Mouse (Mus musculus): Measurements from ENCODE around the gene D430041D05Rik. TPM values are rescaled to one million over a fixed set of nuclear protein-coding genes. Genes with fewer than 3 reads are reported as not detected.

The D430041D05Rik gene
- polyA plus RNA-seq, 1 experiment = not detected

GRCm38 (mm10) chr2:104313246-104313645, 97.6 kb downstream of the D430041D05Rik start:
- H3K4me1 ChIP-seq (ENCODE audit: control insufficient read depth, insufficient read depth, low read length) = no peaks in the 10 kb centered on the region
- no peak overlapping the region for H3K27ac ChIP-seq (ENCODE audit: insufficient read depth, low read length)
- TF ChIP-seq POLR2A (IDR thresholded peaks at IDR 0.05; ENCODE audit: low read depth, low read length) = no peak
- TF ChIP-seq CTCF (IDR thresholded peaks at IDR 0.05; ENCODE audit: borderline replicate concordance, insufficient read depth, low read length) = no peak
- no peak overlapping the region for H3K4me3 ChIP-seq (ENCODE audit: insufficient read depth, low read length)

GRCm38 (mm10) chr2:104307102-104307501, 103.7 kb downstream of the D430041D05Rik start:
- H3K27ac ChIP-seq (ENCODE audit: insufficient read depth, low read length) = no peak overlapping the region
- TF ChIP-seq CTCF (IDR thresholded peaks at IDR 0.05; ENCODE audit: borderline replicate concordance, insufficient read depth, low read length) (no peak), POLR2A (IDR thresholded peaks at IDR 0.05; ENCODE audit: low read depth, low read length) (no peak)

GRCm38 (mm10) chr2:104305722-104306121, 105.1 kb downstream of the D430041D05Rik start:
- H3K4me1 ChIP-seq (ENCODE audit: control insufficient read depth, insufficient read depth, low read length) = no peaks in the 10 kb centered on the region
- H3K27ac ChIP-seq (ENCODE audit: insufficient read depth, low read length) = no peak overlapping the region
- no peak for TF ChIP-seq POLR2A (IDR thresholded peaks at IDR 0.05; ENCODE audit: low read depth, low read length)
- no peak for TF ChIP-seq CTCF (IDR thresholded peaks at IDR 0.05; ENCODE audit: borderline replicate concordance, insufficient read depth, low read length)
- H3K4me3 ChIP-seq (ENCODE audit: insufficient read depth, low read length) = no peak overlapping the region

More at GRCm38 (mm10) chr2:104307102-104307501, 103.7 kb downstream of the D430041D05Rik start:
- no peak overlapping the region for H3K4me3 ChIP-seq (ENCODE audit: insufficient read depth, low read length)
- no peaks in the 10 kb centered on the region for H3K4me1 ChIP-seq (ENCODE audit: control insufficient read depth, insufficient read depth, low read length)

- Histone ChIP-seq H3K27ac (ENCODE audit: insufficient read depth, low read length) (no peak overlapping the region), H3K4me3 (ENCODE audit: insufficient read depth, low read length) (no peak overlapping the region), H3K4me1 (ENCODE audit: control insufficient read depth, insufficient read depth, low read length) (no peaks in the 10 kb centered on the region)
- TF ChIP-seq POLR2A (IDR thresholded peaks at IDR 0.05; ENCODE audit: low read depth, low read length) (no peak), CTCF (IDR thresholded peaks at IDR 0.05; ENCODE audit: borderline replicate concordance, insufficient read depth, low read length) (no peak)
Observed at GRCm38 (mm10) chr2:104299912-104300311, 110.9 kb downstream of the D430041D05Rik start.

- Histone ChIP-seq H3K27ac (ENCODE audit: insufficient read depth, low read length) (no peak overlapping the region), H3K4me3 (ENCODE audit: insufficient read depth, low read length) (no peak overlapping the region), H3K4me1 (ENCODE audit: control insufficient read depth, insufficient read depth, low read length) (no peaks in the 10 kb centered on the region)
- TF ChIP-seq POLR2A (IDR thresholded peaks at IDR 0.05; ENCODE audit: low read depth, low read length) = no peak
- no peak for TF ChIP-seq CTCF (IDR thresholded peaks at IDR 0.05; ENCODE audit: borderline replicate concordance, insufficient read depth, low read length)
Observed at GRCm38 (mm10) chr2:104299160-104299559, 111.7 kb downstream of the D430041D05Rik start.

GRCm38 (mm10) chr2:104286821-104287220, 124.0 kb downstream of the D430041D05Rik start:
- H3K4me3 ChIP-seq (ENCODE audit: insufficient read depth, low read length) = no peak overlapping the region
- H3K4me1 ChIP-seq (ENCODE audit: control insufficient read depth, insufficient read depth, low read length) = no peaks in the 10 kb centered on the region
- TF ChIP-seq POLR2A (IDR thresholded peaks at IDR 0.05; ENCODE audit: low read depth, low read length) = no peak
- TF ChIP-seq CTCF (IDR thresholded peaks at IDR 0.05; ENCODE audit: borderline replicate concordance, insufficient read depth, low read length) = no peak
- H3K27ac ChIP-seq (ENCODE audit: insufficient read depth, low read length) = no peak overlapping the region

GRCm38 (mm10) chr2:104283401-104283955, 127.3 kb downstream of the D430041D05Rik start:
- no peak for TF ChIP-seq POLR2A (IDR thresholded peaks at IDR 0.05; ENCODE audit: low read depth, low read length)
- no peak for TF ChIP-seq CTCF (IDR thresholded peaks at IDR 0.05; ENCODE audit: borderline replicate concordance, insufficient read depth, low read length)
- Histone ChIP-seq H3K4me3 (ENCODE audit: insufficient read depth, low read length) (no peak overlapping the region), H3K27ac (ENCODE audit: insufficient read depth, low read length) (no peak overlapping the region), H3K4me1 (ENCODE audit: control insufficient read depth, insufficient read depth, low read length) (no peaks in the 10 kb centered on the region)

GRCm38 (mm10) chr2:104282835-104283234, 128.0 kb downstream of the D430041D05Rik start:
- Histone ChIP-seq H3K4me1 (ENCODE audit: control insufficient read depth, insufficient read depth, low read length) (no peaks in the 10 kb centered on the region), H3K27ac (ENCODE audit: insufficient read depth, low read length) (no peak overlapping the region), H3K4me3 (ENCODE audit: insufficient read depth, low read length) (no peak overlapping the region)
- TF ChIP-seq POLR2A (IDR thresholded peaks at IDR 0.05; ENCODE audit: low read depth, low read length) (no peak), CTCF (IDR thresholded peaks at IDR 0.05; ENCODE audit: borderline replicate concordance, insufficient read depth, low read length) (no peak)

GRCm38 (mm10) chr2:104267049-104267448, 143.8 kb downstream of the D430041D05Rik start:
- no peak overlapping the region for H3K4me3 ChIP-seq (ENCODE audit: insufficient read depth, low read length)
- H3K4me1 ChIP-seq (ENCODE audit: control insufficient read depth, insufficient read depth, low read length) = no peaks in the 10 kb centered on the region
- TF ChIP-seq POLR2A (IDR thresholded peaks at IDR 0.05; ENCODE audit: low read depth, low read length) (no peak), CTCF (IDR thresholded peaks at IDR 0.05; ENCODE audit: borderline replicate concordance, insufficient read depth, low read length) (no peak)
- no peak overlapping the region for H3K27ac ChIP-seq (ENCODE audit: insufficient read depth, low read length)

GRCm38 (mm10) chr2:104261741-104262067, 149.1 kb downstream of the D430041D05Rik start:
- Histone ChIP-seq H3K27ac (ENCODE audit: insufficient read depth, low read length) (no peak overlapping the region), H3K4me1 (ENCODE audit: control insufficient read depth, insufficient read depth, low read length) (no peaks in the 10 kb centered on the region), H3K4me3 (ENCODE audit: insufficient read depth, low read length) (no peak overlapping the region)
- no peak for TF ChIP-seq POLR2A (IDR thresholded peaks at IDR 0.05; ENCODE audit: low read depth, low read length)
- TF ChIP-seq CTCF (IDR thresholded peaks at IDR 0.05; ENCODE audit: borderline replicate concordance, insufficient read depth, low read length) = no peak
